Mouse (Mus musculus) heart, embryonic 11.5 days (tissue): ENCODE results near the gene Apoc4. TPM values are rescaled to one million over a fixed set of nuclear protein-coding genes. Genes with fewer than 3 reads are reported as not detected.

Experiments used
- ATAC-seq: fragments of 200-750 bp; cut with Nextera tagmentation; replicated peaks from 2 replicates; pipeline ENCODE4 v1.8.0; 2017; ENCODE audit warnings: moderate library complexity; ENCODE audit not compliant: insufficient number of reproducible peaks, low FRiP score, low TSS enrichment
- H3K27ac ChIP-seq: fragments of 300-500 bp; sonication (generic); 2 replicates; pipeline ENCODE4 v1.5.1; 2014; ENCODE audit warnings: mild to moderate bottlenecking, low read depth, low read length
- H3K27me3 ChIP-seq: fragments of 300-500 bp; sonication (generic); 2 replicates; pipeline ENCODE4 v1.6.1; 2014; ENCODE audit warnings: mild to moderate bottlenecking, low read length, mixed read lengths; ENCODE audit not compliant: control insufficient read depth, insufficient read depth
- H3K36me3 ChIP-seq: fragments of 300-500 bp; sonication (generic); 2 replicates; pipeline ENCODE4 v1.6.1; 2014; ENCODE audit warnings: mild to moderate bottlenecking, low read length, moderate library complexity, mixed read lengths; ENCODE audit not compliant: control insufficient read depth, insufficient read depth
- H3K4me1 ChIP-seq: fragments of 300-500 bp; sonication (generic); 2 replicates; pipeline ENCODE4 v1.6.1; 2014; ENCODE audit warnings: low read length; ENCODE audit not compliant: control insufficient read depth, insufficient read depth
- H3K4me2 ChIP-seq: fragments of 300-500 bp; sonication (generic); 2 replicates; pipeline ENCODE4 v1.6.1; 2014; ENCODE audit warnings: mild to moderate bottlenecking, moderate library complexity
- H3K4me3 ChIP-seq: fragments of 300-500 bp; sonication (generic); 2 replicates; pipeline ENCODE4 v1.5.1; 2014; ENCODE audit warnings: low read depth, low read length
- H3K9ac ChIP-seq: fragments of 300-500 bp; sonication (generic); 2 replicates; pipeline ENCODE4 v1.6.1; 2014; ENCODE audit warnings: mild to moderate bottlenecking, low read depth, low read length, moderate library complexity
- H3K9me3 ChIP-seq: fragments of 300-500 bp; sonication (generic); replicated peaks from 2 replicates; pipeline ENCODE4 v1.6.1; 2016; ENCODE audit warnings: low read length; ENCODE audit not compliant: control insufficient read depth
- WGBS: fragments of 180-500 bp; shearing (Covaris S2); extraction: QIAGEN DNeasy Blood & Tissue Kit; methylation state at CpG from one replicate; pipeline ENCODE4 v1.1.7; 2014; ENCODE audit not compliant: insufficient replicate concordance; 5-methylcytosine and 5-hydroxymethylcytosine counted together
- polyA plus RNA-seq: library from polyadenylated mRNA; unstranded; fragments of >200 nt; fragmentation: Nextera tagmentation; extraction: Ambion mirVana; gene quantifications from 2 replicates; pipeline ENCODE4 v1.2.1, GENCODE M21; 2014

The Apoc4 gene
- polyA plus RNA-seq, 1 experiment from 2014 or later, result 0.34 TPM

- no peak for ATAC-seq
- no peak overlapping the region for H3K27ac ChIP-seq
- no peaks in the 10 kb centered on the region for H3K9me3 ChIP-seq
- H3K4me2 ChIP-seq, result no peak overlapping the region
- 90% methylated on average over 4 of the region's 4 CpGs for WGBS
- peaks cover 14% of the 10 kb centered on the region; the same call in 1 of the 2 replicates for H3K36me3 ChIP-seq
- H3K4me1 ChIP-seq, result peaks cover 14% of the 10 kb centered on the region
- H3K27me3 ChIP-seq, result no peaks in the 10 kb centered on the region
- H3K9ac ChIP-seq, result no peak overlapping the region
- H3K4me3 ChIP-seq, result no peak overlapping the region
Observed at GRCm38 (mm10) chr7:19704475-19704874, 23.2 kb upstream of the Apoc4 start.

DNA sequence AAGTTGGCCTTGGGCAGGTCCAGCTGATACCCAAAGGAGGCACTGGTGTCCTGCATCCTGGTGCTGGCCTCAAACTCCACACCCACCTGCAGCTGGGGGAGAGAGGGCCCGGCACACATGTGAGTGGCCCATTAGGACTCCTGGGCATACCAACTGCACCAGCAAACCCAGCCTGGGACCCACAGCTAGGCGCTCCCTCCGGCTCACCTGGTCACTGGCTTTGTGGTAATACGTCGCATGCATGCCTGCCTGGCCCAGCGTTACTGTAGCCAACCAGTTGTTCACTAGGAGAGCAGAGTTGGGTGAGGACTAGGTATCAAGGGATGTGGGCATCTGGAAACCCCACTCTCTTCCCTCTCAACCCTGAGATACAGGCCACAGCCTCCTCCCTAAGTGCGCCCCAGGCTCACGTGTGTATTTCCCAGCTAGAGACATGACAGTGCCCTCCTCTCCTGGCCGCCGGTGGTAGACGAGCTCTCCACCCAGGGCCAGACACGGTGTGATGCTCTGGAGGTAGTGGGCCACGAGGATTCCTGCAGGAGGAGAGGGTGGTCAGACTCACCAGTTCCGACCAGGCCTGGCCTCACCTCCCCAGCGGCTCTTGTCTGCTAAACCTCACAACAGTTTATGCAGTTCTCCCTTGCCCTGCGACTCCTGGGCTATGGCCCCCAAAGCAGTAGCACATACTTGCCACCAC, 21.7 kb upstream of the Apoc4 start:
- H3K27me3 ChIP-seq, result no peaks in the 10 kb centered on the region
- H3K9me3 ChIP-seq, result no peaks in the 10 kb centered on the region
- H3K27ac ChIP-seq, result no peak overlapping the region
- H3K4me3 ChIP-seq, result no peak overlapping the region
- peaks cover 19% of the 10 kb centered on the region for H3K4me1 ChIP-seq
- H3K9ac ChIP-seq, result no peak overlapping the region
- H3K4me2 ChIP-seq, result no peak overlapping the region
- no peak for ATAC-seq
- 92% methylated on average over 16 of the region's 16 CpGs for WGBS
- peaks cover 10% of the 10 kb centered on the region; the same call in 1 of the 2 replicates for H3K36me3 ChIP-seq

GRCm38 (mm10) chr7:19701069-19701761, 19.9 kb upstream of the Apoc4 start:
- Histone ChIP-seq H3K9me3 (no peaks in the 10 kb centered on the region), H3K27ac (peak overlapping the region; percentile 64), H3K4me3 (0 out of 2 replicates have a peak overlapping the region, but pooled peaks have one; percentile 8), H3K4me2 (peak overlapping the region; percentile 35), H3K9ac (peak overlapping the region; percentile 43; the same call in 1 of the 2 replicates), H3K4me1 (peaks cover 23% of the 10 kb centered on the region), H3K36me3 (peaks cover 15% of the 10 kb centered on the region), H3K27me3 (no peaks in the 10 kb centered on the region)
- 22% methylated on average over 22 of the region's 22 CpGs for WGBS
- ATAC-seq, result peak; percentile 70

DNA sequence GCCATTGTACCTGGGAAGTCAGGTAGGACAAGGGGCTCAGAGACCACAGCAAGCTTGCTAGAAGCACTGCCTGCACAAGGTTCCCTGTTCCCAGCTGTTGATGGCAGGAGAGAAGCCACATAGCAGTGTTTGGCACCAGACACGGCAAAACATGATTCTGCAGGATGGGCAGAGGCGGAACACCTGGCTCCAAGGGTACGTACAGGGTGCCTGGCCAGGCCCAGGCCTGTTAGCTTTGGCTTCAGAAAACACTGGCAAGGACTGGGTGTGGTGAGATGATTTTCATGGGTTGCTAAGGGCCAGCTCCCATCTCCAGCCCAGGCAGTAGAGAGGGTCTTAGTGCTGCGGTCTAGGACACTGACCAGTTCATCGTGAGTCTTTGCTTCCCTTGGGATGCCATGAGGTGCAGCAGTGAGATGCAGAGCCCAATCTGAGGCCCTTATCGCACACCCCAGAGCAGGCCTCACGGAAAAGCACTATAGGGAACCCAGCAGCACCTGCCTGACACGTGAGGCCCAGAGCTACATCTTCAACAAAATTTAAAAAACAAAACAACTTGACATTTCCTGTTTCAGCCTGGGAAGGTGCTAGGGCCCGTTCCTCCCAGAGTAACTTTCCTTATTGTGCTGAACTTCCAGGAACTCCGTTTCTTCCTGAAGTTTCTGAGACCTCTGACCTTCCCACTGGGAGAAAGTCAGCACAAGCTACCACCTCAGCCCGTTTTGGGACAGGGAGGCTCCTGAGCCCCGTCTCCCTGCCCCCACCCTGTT, 19.2 kb upstream of the Apoc4 start:
- WGBS, result 52% methylated on average over 12 of the region's 12 CpGs
- no peak for ATAC-seq
- Histone ChIP-seq H3K4me2 (peak overlapping the region; percentile 35), H3K36me3 (peaks cover 14% of the 10 kb centered on the region), H3K9me3 (no peaks in the 10 kb centered on the region), H3K4me1 (peaks cover 23% of the 10 kb centered on the region), H3K9ac (peak overlapping the region; percentile 43; the same call in 1 of the 2 replicates), H3K27ac (peak overlapping the region; percentile 64), H3K4me3 (no peak overlapping the region), H3K27me3 (no peaks in the 10 kb centered on the region)

GRCm38 (mm10) chr7:19699827-19700148, 18.5 kb upstream of the Apoc4 start:
- WGBS, result 77% methylated on average over 4 of the region's 4 CpGs
- H3K4me1 ChIP-seq, result peaks cover 29% of the 10 kb centered on the region
- H3K27me3 ChIP-seq, result no peaks in the 10 kb centered on the region
- H3K9me3 ChIP-seq, result no peaks in the 10 kb centered on the region
- no peak overlapping the region for H3K27ac ChIP-seq
- peaks cover 14% of the 10 kb centered on the region for H3K36me3 ChIP-seq
- H3K9ac ChIP-seq, result no peak overlapping the region
- H3K4me3 ChIP-seq, result no peak overlapping the region
- no peak overlapping the region for H3K4me2 ChIP-seq
- ATAC-seq, result no peak

- no peaks in the 10 kb centered on the region for H3K27me3 ChIP-seq
- ATAC-seq, result peak; percentile 50; the same call in 1 of the 2 replicates
- H3K36me3 ChIP-seq, result peaks cover 12% of the 10 kb centered on the region
- H3K27ac ChIP-seq, result peak within 1 kb of the TSS; percentile 41
- 2% methylated on average over 19 of the region's 20 CpGs for WGBS
- peak within 1 kb of the TSS; percentile 72 for H3K9ac ChIP-seq
- peak within 1 kb of the TSS; percentile 46 for H3K4me3 ChIP-seq
- H3K4me2 ChIP-seq, result peak within 1 kb of the TSS; percentile 85
- no peaks in the 10 kb centered on the region for H3K9me3 ChIP-seq
- peaks cover 32% of the 10 kb centered on the region for H3K4me1 ChIP-seq
Observed at GRCm38 (mm10) chr7:19698907-19699826, 17.9 kb upstream of the Apoc4 start, which contains the start of gene Apoe. Apoe (minus strand) TSS chr7:19699188.

- H3K27me3 ChIP-seq, result no peaks in the 10 kb centered on the region
- ATAC-seq, result no peak
- peak overlapping the region; percentile 72 for H3K9ac ChIP-seq
- 1% methylated on average over 28 of the region's 28 CpGs for WGBS
- H3K27ac ChIP-seq, result peak overlapping the region; percentile 41; the same call in 1 of the 2 replicates
- peak overlapping the region; percentile 85 for H3K4me2 ChIP-seq
- peak overlapping the region; percentile 46 for H3K4me3 ChIP-seq
- peaks cover 37% of the 10 kb centered on the region for H3K4me1 ChIP-seq
- H3K9me3 ChIP-seq, result no peaks in the 10 kb centered on the region
- H3K36me3 ChIP-seq, result peaks cover 12% of the 10 kb centered on the region
Observed at GRCm38 (mm10) chr7:19697949-19698906, 16.9 kb upstream of the Apoc4 start.
